10 mouse cellular contexts compared by ENCODE assay signal in the genomic region with DNA sequence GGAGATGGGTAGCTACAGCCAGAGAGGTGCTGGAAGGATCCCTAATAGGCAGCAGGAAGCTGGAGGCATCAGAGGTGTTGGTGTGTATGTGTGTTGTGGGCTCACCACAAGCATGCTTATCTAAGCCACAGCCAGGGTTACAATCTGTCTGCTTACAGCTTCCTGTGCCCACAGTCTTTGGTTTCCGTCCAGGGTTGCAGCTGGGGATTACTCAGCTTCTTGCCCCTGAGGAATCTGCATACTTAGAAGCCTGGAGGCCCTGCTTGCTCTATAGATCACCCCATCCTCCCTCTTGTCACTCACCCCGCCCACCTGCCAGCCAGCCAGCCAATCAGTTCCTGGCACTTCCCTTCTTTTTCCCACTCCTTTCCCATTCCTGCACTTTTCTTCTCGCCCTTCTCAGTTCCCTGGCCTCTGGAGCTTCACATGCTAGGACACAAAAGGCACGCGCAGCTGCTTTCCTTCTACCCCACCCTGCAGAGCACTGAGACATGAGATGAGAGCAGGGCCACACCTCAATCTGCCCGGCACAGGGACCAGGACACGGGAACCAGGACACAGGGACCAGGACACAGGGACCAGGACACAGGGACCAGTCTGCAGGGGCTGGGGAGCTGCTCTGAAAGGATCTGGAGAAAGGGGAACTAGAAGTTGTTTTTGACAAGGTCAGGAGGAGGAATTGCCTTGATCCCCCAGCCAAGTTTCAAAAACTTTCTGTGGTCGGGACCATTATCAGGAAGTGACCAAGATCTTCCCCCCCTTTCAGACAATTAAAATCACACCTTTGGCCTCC. TPM values are rescaled to one million over a fixed set of nuclear protein-coding genes. Genes with fewer than 3 reads are reported as not detected.
DNase-seq lines count a peak whose midpoint lies in the region; ATAC-seq and TF ChIP-seq lines count a peak whose summit lies in the region.
"Not testable (repeated sequence)": the region's sequence is repeated elsewhere in the genome, so short reads cannot be mapped to it uniquely, and the experiment has no call there.
"Had no signal": no experiment of that assay in that cellular context is flagged by ENCODE, and none has a peak within 500 bp of the region (broad histone marks: within the 10 kb centered on the region; RNA-seq: fewer than 3 reads in every experiment).

No protein-coding gene starts in this region.

- intact Hi-C loops in left cerebral cortex, postnatal 25 days (cut with DNase I) = not testable (repeated sequence)

- H3K9ac ChIP-seq in embryonic facial prominence, embryonic 14.5 days (ENCODE audit: low read depth, low read length); hindbrain, postnatal 0 days (replicated peaks; ENCODE audit: low read length): not testable (repeated sequence)

- H3K27me3 ChIP-seq in embryonic facial prominence, embryonic 14.5 days (replicated peaks; ENCODE audit: control insufficient read depth, insufficient read depth, low read length); hindbrain, postnatal 0 days (ENCODE audit: insufficient read depth, low read length); midbrain, embryonic 10.5 days (ENCODE audit: low read depth, poor library complexity, severe bottlenecking): not testable (repeated sequence)

- H3K36me3 ChIP-seq in embryonic facial prominence, embryonic 14.5 days (ENCODE audit: control insufficient read depth, insufficient read depth, low read length); hindbrain, postnatal 0 days (ENCODE audit: insufficient read depth, low read length); midbrain, embryonic 10.5 days: not testable (repeated sequence)

- WGBS in embryonic facial prominence, embryonic 14.5 days = 0% methylated on average over 1 of the region's 8 CpGs
- WGBS in hindbrain, postnatal 0 days = no CpG with 5 or more reads among the region's 8 CpGs
- WGBS in midbrain, embryonic 10.5 days = 0% methylated on average over 1 of the region's 8 CpGs

- not testable (repeated sequence) for H3K4me3 ChIP-seq in embryonic facial prominence, embryonic 14.5 days (ENCODE audit: low read depth, low read length); hindbrain, postnatal 0 days (ENCODE audit: low read length); midbrain, embryonic 10.5 days

- H3K9me3 ChIP-seq in embryonic facial prominence, embryonic 14.5 days (ENCODE audit: control insufficient read depth, low read length); hindbrain, postnatal 0 days (ENCODE audit: low read length); midbrain, embryonic 10.5 days (replicated peaks): not testable (repeated sequence)

- DNase-seq in T-cell, adult 2 months (ENCODE audit: low spot score) = peak; percentile 40
- DNase-seq in embryonic facial prominence, embryonic 14.5 days (ENCODE audit: low spot score) = peak; percentile 38
- peak; percentile 5 for DNase-seq in heart, adult 8-10 months (ENCODE audit: low spot score)
- DNase-seq in hindbrain, postnatal 0 days (ENCODE audit: low spot score) = peak; percentile 1
- DNase-seq in left cerebral cortex, postnatal 25 days (ENCODE audit: low spot score in 2 of 2) = peak; percentile 1 to 66
- peak; percentile 19 for DNase-seq in midbrain, embryonic 10.5 days (ENCODE audit: low spot score)
- DNase-seq in ovary, postnatal 36 days (ENCODE audit: low spot score) = peak; percentile 10
- DNase-seq in thymus, postnatal 25 days = peak; percentile 4

- TF ChIP-seq CTCF in hindbrain, postnatal 0 days (IDR thresholded peaks at IDR 0.05; ENCODE audit: low read depth) = not testable (repeated sequence)

- H3K27ac ChIP-seq in embryonic facial prominence, embryonic 14.5 days (replicated peaks; ENCODE audit: low read depth, low read length); hindbrain, postnatal 0 days; midbrain, embryonic 10.5 days (replicated peaks): not testable (repeated sequence)

- H3K4me2 ChIP-seq in embryonic facial prominence, embryonic 14.5 days (ENCODE audit: low read depth, low read length); hindbrain, postnatal 0 days (ENCODE audit: low read depth, low read length): not testable (repeated sequence)

- peak; percentile 74 for ATAC-seq in embryonic facial prominence, embryonic 14.5 days (ENCODE audit: low read depth)
- peak; percentile 53 for ATAC-seq in hindbrain, postnatal 0 days

- not testable (repeated sequence) for H3K4me1 ChIP-seq in embryonic facial prominence, embryonic 14.5 days (ENCODE audit: control insufficient read depth, insufficient read depth, low read length); hindbrain, postnatal 0 days (ENCODE audit: insufficient read depth, low read length); midbrain, embryonic 10.5 days

RNA-seq across cellular contexts. Expression of gene Raet1d, which starts 53.5 kb away (rescaled TPM):
- polyA plus RNA-seq in embryonic facial prominence, embryonic 14.5 days (2014; fragmentation: Nextera tagmentation; extraction: Ambion mirVana) = 11.1 and 17.0 TPM in 2 replicates
- not detected for total RNA-seq in heart, adult 8-10 months (2022)
- 0.10 TPM in 1 of 2 replicates, not detected in the other for total RNA-seq in hindbrain, postnatal 0 days (2014; rRNA removed)
- polyA plus RNA-seq in hindbrain, postnatal 0 days (2015; fragmentation: Nextera tagmentation; extraction: Ambion mirVana) = 0.71 and 1.2 TPM in 2 replicates
- not detected for total RNA-seq in left cerebral cortex, postnatal 25 days (2021)
- polyA plus RNA-seq in midbrain, embryonic 10.5 days (2016; fragmentation: Nextera tagmentation; extraction: Ambion mirVana) = 18.0 and 19.6 TPM in 2 replicates
- total RNA-seq: G1E; layer of hippocampus, postnatal 36 days had no signal
- polyA plus RNA-seq: G1E had no signal
